Mouse (Mus musculus) lung, embryonic 14.5 days (tissue): Measurements from ENCODE around the gene Nr3c2. TPM values are rescaled to one million over a fixed set of nuclear protein-coding genes. Genes with fewer than 3 reads are reported as not detected.

ENCODE experiments used
- ATAC-seq: fragments of 200-750 bp; cut with Nextera tagmentation; 2 replicates; pipeline ENCODE4 v1.8.0; 2017; ENCODE audit warnings: mild to moderate bottlenecking, moderate TSS enrichment, moderate library complexity; ENCODE audit not compliant: insufficient read depth
- DNase-seq: peaks from one replicate; pipeline ENCODE4 v3.0.0-alpha.2; 2015
- H3K27ac ChIP-seq: fragments of 300-500 bp; sonication (generic); 2 replicates; pipeline ENCODE4 v1.5.1; 2014; ENCODE audit warnings: low read depth, mild to moderate bottlenecking, moderate library complexity
- H3K27me3 ChIP-seq: fragments of 300-500 bp; sonication (generic); 2 replicates; pipeline ENCODE4 v1.6.1; 2014; ENCODE audit warnings: low read length, control low read depth; ENCODE audit not compliant: insufficient read depth
- H3K36me3 ChIP-seq: fragments of 300-500 bp; sonication (generic); 2 replicates; pipeline ENCODE4 v1.6.1; 2014; ENCODE audit warnings: control low read depth; ENCODE audit not compliant: insufficient read depth
- H3K4me1 ChIP-seq: fragments of 300-500 bp; sonication (generic); 2 replicates; pipeline ENCODE4 v1.6.1; 2014; ENCODE audit warnings: antibody characterized with exemption, control low read depth; ENCODE audit not compliant: insufficient read depth
- H3K4me2 ChIP-seq: fragments of 300-500 bp; sonication (generic); 2 replicates; pipeline ENCODE4 v1.6.1; 2014; ENCODE audit warnings: mild to moderate bottlenecking
- H3K4me3 ChIP-seq: fragments of 300-500 bp; sonication (generic); 2 replicates; pipeline ENCODE4 v1.5.1; 2014; ENCODE audit warnings: low read depth, low read length
- H3K9ac ChIP-seq: fragments of 300-500 bp; sonication (generic); 2 replicates; pipeline ENCODE4 v1.6.1; 2014
- H3K9me3 ChIP-seq: fragments of 300-500 bp; sonication (generic); 2 replicates; pipeline ENCODE4 v1.6.1; 2016; ENCODE audit warnings: low read depth, low read length, control low read depth
- CTCF ChIP-seq: IDR thresholded peaks from 2 replicates; pipeline ENCODE4 v1.5.1; 2016; ENCODE audit warnings: antibody characterized with exemption, low read depth
- WGBS: fragments of 180-500 bp; shearing (Covaris S2); extraction: QIAGEN DNeasy Blood & Tissue Kit; methylation state at CpG from one replicate; pipeline ENCODE4 v1.1.7; 2014; 5-methylcytosine and 5-hydroxymethylcytosine counted together
- polyA plus RNA-seq: library from polyadenylated mRNA; unstranded; fragments of >200 nt; fragmentation: Nextera tagmentation; extraction: Ambion mirVana; gene quantifications from 2 replicates; pipeline ENCODE4 v1.2.1, GENCODE M21; 2014

Nr3c2 gene
- polyA plus RNA-seq = 3.8 and 4.1 TPM in 2 replicates

DNA sequence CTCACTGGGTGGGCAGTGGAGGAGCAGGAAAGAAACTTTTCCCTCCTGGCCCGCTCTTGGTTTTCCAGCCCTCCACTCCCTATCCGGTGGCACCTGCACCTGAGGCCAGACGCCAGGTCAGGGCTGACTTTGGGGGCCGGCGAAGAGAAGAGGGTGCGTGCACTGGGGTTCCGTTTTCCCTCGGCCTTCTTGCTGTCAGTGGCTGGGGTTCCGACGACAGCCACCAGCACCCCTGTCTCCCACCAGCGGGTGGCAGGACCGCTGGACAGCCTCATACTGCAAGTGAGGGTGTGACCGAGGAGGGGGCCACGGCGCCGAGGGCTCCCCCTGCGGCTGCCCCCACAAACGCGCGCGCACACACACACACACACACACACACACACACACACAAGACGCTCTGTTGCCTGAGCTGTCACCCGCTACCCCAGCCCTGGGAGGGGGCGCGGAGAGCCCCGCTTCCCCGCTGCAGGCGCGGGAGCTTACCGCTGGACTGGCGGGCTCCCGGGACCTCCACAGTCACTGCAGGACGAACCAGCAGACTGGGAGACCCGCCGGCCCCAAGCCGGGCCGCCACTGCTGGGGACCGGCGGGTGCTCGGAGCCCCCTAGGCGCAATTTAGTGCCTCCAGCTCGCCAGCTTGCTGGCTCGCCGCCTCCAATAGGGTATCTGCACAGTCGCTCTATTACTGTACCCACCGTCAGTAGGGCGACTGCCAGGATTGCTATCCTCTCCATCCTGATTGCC is at the start of gene Nr3c2:
Gene Nr3c2 (plus strand): TSS at position 32 of the 744 bp plus-strand sequence.
- under 1% methylated on average over 43 of the region's 47 CpGs for WGBS
- Histone ChIP-seq H3K27me3 (peaks cover 45% of the 10 kb centered on the region), H3K4me3 (peak within 1 kb of the TSS; percentile 61), H3K4me2 (peak within 1 kb of the TSS; percentile 79), H3K27ac (no peak within 1 kb of the TSS), H3K36me3 (no peaks in the 10 kb centered on the region), H3K9ac (peak within 1 kb of the TSS; percentile 43), H3K4me1 (no peaks in the 10 kb centered on the region; the same call in 1 of the 2 replicates), H3K9me3 (no peaks in the 10 kb centered on the region)
- TF ChIP-seq CTCF = peak; percentile 52
- ATAC-seq (no peak), DNase-seq (peak; percentile 29)

DNA sequence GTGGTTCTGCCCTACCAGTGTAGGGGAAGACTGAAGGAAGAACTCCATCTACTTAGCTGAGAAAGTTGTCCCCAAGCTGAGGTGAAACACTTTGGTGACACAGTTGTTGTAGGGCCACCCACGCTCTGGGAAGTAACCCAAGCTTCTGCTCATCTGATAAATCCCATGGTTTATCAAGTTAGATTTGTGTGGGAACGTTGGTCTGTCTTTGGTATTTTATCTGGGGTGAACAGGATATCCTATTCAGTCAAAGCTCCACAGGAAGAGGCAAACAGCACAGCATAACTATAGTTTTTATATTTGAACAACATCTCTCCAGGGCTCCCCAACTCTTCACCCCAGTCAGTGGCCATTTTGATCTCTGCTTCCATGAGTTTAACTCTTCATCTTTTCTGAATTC is 40.7 kb upstream of the Nr3c2 start:
- Histone ChIP-seq H3K9ac (no peak overlapping the region), H3K27ac (no peak overlapping the region), H3K36me3 (no peaks in the 10 kb centered on the region), H3K4me1 (no peaks in the 10 kb centered on the region), H3K9me3 (no peaks in the 10 kb centered on the region), H3K4me3 (no peak overlapping the region), H3K27me3 (no peaks in the 10 kb centered on the region), H3K4me2 (no peak overlapping the region)
- WGBS = 64% methylated on average over 2 of the region's 2 CpGs
- TF ChIP-seq CTCF = no peak
- ATAC-seq = no peak
- DNase-seq = no peak

DNA sequence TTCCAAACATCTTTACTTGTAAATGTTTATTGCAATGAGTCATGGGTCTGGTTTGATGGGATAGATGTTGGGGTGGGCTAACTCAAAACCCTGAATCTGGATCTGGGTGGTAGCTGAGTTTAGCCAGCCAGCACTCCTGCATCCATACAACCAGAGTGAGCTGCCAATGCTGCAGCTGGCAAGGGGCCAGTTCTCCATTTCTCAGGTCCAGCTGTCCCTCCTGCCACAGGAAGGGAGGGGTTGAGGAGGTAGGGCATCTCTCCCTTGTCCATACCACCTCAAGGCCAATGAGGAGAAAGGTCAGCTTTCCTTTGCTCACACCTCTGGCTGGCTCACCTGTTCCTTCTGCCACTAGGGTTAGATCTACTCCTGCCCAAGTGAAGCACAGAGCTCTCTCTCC is 39.5 kb upstream of the Nr3c2 start:
- Histone ChIP-seq H3K4me2 (no peak overlapping the region), H3K27me3 (no peaks in the 10 kb centered on the region), H3K27ac (no peak overlapping the region), H3K9ac (no peak overlapping the region), H3K4me3 (no peak overlapping the region), H3K4me1 (no peaks in the 10 kb centered on the region), H3K36me3 (no peaks in the 10 kb centered on the region), H3K9me3 (no peaks in the 10 kb centered on the region)
- no peak for DNase-seq
- TF ChIP-seq CTCF = no peak
- no peak; the same call in 1 of the 2 replicates for ATAC-seq

DNA sequence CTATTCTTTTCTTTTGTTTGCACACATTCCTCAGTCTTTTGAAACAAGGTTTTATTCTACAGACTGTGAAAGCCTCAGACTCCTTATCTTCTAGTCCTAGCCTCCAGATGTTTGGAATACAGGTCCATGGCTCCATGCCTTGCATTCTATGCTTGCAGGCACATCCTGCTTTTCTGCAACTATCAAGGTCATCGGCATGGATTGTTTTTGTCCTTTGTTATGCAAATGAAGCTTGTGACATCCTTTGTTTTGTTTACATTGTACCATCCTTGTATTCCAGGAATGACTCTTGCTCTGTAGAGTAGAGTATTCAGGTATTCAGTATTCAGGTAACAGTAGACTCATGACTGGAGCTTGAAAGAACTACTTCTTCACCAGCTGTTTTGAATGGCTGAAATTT is 36.2 kb upstream of the Nr3c2 start:
- Histone ChIP-seq H3K4me2 (no peak overlapping the region), H3K4me3 (no peak overlapping the region), H3K4me1 (no peaks in the 10 kb centered on the region), H3K36me3 (no peaks in the 10 kb centered on the region), H3K9ac (no peak overlapping the region), H3K27ac (no peak overlapping the region), H3K9me3 (no peaks in the 10 kb centered on the region), H3K27me3 (no peaks in the 10 kb centered on the region)
- no peak for DNase-seq
- no peak for TF ChIP-seq CTCF
- 91% methylated on average over 1 of the region's 1 CpGs for WGBS
- ATAC-seq = no peak

DNA sequence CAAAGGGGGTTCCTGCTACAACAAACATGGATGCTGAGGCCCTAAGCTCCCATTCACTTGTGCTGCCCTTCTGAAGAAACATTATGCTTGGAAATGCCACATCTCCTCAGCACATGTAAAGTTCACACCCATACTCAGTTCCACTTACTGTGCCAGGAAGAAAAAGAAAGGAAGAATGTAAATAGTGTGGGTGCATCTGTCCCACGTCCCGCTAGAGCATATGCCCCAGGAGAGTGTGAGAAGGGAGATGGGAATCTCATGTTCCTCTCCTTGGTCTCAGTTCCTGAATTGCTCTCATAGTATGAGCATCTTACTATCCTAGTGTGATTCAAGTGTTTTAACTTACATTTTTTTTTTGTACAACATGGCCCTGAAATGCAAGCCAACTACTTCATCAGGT is 22.4 kb upstream of the Nr3c2 start:
- ATAC-seq = no peak
- TF ChIP-seq CTCF = no peak
- no peak overlapping the region for H3K27ac ChIP-seq
- DNase-seq = no peak
- 88% methylated on average over 2 of the region's 2 CpGs for WGBS
- H3K9ac ChIP-seq = no peak overlapping the region
- H3K27me3 ChIP-seq = no peaks in the 10 kb centered on the region
- H3K4me3 ChIP-seq = no peak overlapping the region
- H3K4me1 ChIP-seq = no peaks in the 10 kb centered on the region
- no peaks in the 10 kb centered on the region for H3K9me3 ChIP-seq
- no peaks in the 10 kb centered on the region for H3K36me3 ChIP-seq
- no peak overlapping the region for H3K4me2 ChIP-seq

DNA sequence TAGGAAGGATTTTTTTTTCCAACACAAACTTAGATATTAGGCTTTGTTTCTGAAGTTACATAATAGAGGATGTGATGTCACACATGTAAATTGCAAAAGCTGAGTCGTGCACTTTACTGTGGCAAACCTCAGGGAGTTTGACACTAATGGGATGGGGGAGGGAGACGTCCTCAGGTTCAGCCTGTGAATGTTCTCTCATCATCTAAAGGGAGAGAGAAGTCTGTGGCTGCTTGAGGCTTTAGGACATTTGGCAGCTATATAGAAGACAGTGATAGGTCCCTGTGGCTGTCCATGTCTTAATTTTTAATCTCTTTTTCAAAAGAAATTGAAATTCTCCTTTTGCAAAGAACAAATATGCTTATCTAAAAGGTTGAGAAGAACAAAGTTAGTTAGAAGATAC is 2.2 kb upstream of the Nr3c2 start:
- Histone ChIP-seq H3K9ac (no peak overlapping the region), H3K27ac (no peak overlapping the region), H3K4me2 (no peak overlapping the region), H3K27me3 (peaks cover 39% of the 10 kb centered on the region), H3K4me1 (no peaks in the 10 kb centered on the region; the same call in 1 of the 2 replicates), H3K36me3 (no peaks in the 10 kb centered on the region), H3K4me3 (no peak overlapping the region), H3K9me3 (no peaks in the 10 kb centered on the region)
- DNase-seq (peak; percentile 4), ATAC-seq (no peak)
- TF ChIP-seq CTCF = no peak
- 2% methylated on average over 2 of the region's 2 CpGs for WGBS

DNA sequence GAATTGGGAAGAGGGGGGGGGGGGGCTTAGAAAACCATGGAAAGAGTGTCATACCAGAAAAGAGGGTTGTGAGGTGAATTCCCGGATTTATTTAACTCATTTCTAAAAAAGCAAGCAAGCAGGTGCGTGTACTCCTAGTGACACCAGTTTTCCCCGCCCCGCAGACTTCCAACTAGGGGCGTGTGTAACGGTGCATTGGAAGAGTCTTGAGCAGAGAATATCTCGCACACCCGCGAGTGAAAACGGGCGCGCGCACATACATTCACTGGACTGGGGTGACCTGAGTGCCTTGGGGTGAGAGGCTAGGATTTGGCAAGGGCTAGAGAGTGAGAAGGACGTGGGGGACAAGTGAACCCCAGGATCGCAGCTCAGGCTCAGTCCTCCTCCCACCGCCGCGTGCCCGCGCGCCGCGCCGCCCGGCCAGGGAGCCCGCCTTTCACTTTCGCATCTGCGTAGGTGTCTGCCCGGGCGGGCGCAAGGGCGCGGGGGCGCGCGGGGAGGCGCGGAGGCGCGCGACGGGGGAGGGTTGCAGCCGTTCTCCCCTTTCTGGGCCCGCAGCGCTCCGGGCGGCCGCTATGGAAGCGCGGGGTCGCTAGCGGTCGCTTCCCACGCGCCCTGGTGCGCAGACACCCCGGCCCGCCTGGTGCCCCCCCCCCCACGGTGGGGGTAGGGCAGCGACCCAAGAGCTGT is 376 bp upstream of the Nr3c2 start:
- Histone ChIP-seq H3K27ac (no peak overlapping the region), H3K4me3 (peak overlapping the region; percentile 61), H3K27me3 (peaks cover 45% of the 10 kb centered on the region), H3K9me3 (no peaks in the 10 kb centered on the region), H3K4me2 (peak overlapping the region; percentile 79), H3K9ac (peak overlapping the region; percentile 43), H3K36me3 (no peaks in the 10 kb centered on the region), H3K4me1 (no peaks in the 10 kb centered on the region; the same call in 1 of the 2 replicates)
- no peak for TF ChIP-seq CTCF
- WGBS = under 1% methylated on average over 49 of the region's 60 CpGs
- DNase-seq (peak; percentile 72), ATAC-seq (0 out of 2 replicates have a peak, but pooled peaks have one; percentile 1)
